Mouse (Mus musculus) CD4-positive helper T cell, adult 2 months (primary cell): ENCODE data around the gene Magix.

Experiments used
- DNase-seq: peaks from one replicate; pipeline ENCODE4 v3.0.0-alpha.2; 2012; ENCODE audit warnings: low read depth, missing footprints, low spot score

Gene Magix

GRCm38 (mm10) chrX:7674284-7675000 is 6.6 kb downstream of the Magix start:
- peak; percentile 30 for DNase-seq

- DNase-seq: peak; percentile 48
These were observed 7.3 kb downstream of the Magix start for GRCm38 (mm10) chrX:7673578-7674281.

DNA sequence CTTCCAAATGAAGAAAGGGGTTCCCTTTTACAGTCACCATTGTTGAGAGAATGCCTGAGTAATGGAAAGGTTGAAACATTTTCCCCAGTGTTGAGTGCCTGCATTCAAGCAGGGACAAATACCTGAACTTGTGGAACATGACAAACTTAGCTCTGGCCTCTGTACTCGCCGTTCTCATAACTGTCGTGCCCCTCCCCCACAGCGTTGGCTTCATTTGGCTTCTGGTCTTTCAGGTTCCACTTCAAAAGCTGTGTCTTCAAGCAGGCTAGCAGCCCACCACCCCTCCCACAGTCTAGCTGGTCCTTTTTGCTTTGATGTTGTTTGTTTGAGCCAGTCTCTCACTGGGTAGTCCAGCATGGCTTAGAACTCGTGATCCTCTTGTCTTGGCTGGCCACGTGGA is 8.3 kb downstream of the Magix start:
- no peak for DNase-seq

DNA sequence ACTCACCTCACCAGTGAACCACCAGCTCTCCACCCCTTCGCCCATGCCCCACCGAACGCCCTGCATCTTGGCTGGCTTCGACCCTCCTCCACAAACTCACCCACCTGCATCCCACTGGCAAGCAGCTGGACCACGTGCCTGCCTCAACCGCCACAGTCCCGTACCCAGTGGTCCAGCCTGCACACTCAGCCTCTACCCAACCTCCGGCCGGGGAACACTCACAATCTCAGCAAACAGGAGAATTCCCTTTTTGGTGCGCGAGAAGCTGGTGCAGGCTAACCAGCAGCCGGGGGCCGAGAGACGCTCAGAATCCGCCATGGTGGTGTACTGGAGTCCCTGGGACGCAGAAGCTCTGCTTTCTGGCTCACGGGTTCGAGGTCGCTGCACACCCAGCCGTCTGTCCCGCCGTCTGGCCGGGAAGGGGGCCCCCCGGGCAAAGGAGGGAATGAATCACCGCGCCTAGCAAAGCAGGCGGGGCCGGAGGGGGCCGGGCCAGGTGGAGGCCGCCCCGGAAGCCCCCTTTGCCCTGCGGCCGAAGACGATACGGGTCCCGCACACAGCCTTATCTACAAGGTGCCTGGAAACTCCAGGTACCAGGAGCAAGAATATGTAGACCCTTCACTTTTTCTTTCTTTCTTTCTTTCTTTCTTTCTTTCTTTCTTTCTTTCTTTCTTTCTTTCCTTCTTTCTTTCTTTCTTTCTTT is 10.0 kb downstream of the Magix start, which contains the start of gene Plp2:
TSS of gene Plp2 (minus strand) at position 470 of the 703 bp plus-strand sequence.
- DNase-seq: peak; percentile 62

- DNase-seq: peak; percentile 66
These were observed 10.6 kb downstream of the Magix start for GRCm38 (mm10) chrX:7670390-7670881.

DNA sequence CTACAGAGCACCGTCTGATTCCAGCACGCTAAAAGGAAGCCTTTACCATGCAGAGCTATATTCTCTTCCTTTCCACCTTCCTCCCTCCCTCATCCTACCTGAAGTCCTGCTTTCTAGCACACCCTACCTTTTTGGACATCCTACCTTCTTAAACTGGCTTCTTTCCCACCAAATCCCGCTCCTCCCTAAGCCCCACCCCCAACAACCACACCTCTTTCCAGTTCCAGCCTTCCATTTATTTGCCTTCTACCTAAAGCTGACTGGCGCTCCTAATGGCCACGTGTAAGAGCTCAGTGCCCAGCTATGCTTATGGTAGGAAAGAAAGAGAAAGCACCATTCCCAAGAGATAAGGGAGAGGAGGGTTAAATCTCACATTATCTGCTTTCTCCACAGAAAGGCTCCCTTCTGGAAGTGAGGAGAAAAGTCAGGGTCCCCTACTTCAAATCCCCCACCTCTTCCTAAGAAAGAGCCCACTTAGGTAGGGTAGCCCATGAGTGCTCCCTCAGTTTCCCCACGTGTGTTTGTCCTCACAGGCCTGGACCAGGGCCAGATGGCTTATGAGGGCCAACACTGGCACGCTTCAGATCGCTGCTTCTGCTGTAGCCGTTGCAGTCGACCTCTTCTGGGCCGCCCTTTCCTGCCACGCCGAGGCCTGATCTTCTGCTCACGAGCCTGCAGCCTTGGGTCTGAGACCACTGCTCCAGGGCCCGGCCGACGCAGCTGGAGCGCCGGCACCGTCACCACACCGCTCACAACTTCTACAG is 15.1 kb downstream of the Magix start:
- no peak for DNase-seq

DNA sequence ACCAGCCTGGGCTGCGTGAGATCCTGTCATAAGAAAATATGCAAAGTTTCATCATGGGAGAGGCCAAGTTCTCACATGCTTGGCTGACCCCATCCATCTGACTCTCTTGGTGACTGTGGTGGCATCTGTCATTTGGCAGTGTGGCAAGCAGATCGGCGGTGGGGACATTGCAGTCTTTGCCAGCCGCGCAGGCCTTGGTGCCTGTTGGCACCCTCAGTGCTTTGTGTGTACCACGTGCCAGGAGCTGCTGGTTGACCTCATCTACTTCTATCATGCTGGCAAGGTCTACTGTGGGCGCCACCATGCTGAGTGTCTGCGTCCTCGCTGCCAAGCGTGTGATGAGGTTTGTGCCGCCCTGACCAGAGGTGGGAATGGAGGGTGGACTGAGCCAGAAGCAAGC is 16.3 kb downstream of the Magix start:
- no peak for DNase-seq

DNA sequence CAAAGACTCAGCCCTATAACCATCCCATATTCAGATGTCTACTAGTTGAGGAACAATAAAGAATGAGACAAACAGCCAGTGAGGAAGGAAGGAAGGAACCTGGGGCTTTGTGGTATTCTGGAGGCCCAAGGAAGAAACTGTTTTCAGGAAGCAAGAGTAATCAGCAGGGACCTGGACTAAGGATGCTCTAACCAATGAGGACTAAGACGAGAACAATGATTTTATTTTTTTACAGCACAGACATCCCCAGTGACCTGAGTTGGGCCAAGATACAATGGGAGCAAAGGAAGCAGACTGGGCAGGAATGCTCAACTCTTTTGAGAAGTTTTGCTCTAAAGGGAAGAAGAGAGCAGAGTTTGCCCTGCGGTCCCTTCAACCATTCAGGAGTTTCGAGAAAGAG is 18.1 kb downstream of the Magix start:
- no peak for DNase-seq

DNA sequence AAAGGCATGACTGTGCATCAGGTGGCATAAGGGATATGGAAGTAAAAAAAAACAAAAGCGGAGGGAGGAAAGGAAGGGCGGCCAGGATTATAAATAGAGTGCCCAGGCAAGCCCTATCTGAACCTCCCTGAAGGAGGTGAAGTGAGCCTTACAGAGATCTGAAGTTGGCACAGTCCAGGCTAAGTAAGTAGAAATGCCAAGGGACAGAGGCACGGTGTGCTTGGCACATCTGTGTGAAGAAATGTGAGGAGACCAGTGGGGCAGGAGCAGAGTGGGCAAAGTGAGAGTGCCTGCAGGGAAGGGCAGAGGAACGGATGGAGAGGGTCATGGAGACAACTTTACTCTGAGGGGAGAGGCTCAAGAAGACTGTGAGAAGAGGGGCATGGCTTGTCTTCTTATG is 20.0 kb downstream of the Magix start:
- no peak for DNase-seq

DNA sequence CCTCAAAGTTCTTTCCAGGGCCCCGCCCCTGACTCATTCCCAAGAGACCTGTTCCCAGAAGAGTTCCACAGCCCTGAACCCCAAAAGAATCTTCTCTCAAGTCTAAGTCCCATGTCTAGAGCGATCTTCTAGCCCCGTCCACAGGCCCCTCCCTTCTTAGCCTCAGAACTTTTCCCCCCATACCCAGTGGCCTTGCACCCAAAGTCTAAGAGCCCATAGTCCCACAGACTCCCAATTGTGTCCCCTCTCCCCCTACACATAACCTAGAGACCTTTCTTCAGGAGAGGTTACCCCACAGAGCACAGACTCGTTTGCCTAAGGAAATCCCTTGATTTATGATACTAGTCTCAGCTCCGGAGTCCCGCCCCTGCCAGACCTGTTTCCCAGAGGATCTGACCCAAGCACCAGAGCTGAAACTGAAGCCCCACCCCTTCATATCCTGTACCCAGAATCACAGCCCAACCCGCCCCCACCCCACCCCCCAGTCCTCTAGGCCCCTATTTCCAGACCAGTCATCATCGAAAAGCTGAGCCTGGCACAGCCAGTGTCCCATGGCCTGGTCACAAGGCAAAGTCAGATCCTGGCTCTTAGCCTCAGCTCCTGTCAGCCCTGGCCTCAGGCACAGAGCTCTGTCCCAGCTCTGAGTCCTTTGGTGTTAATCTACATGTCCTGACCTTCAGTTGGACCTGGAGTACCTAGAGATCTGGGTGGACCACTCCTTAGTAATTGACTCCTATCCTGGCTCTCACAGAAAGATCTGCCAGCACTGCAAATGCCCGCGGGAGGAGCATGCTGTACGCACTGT is 22.1 kb downstream of the Magix start:
- DNase-seq: no peak

DNA sequence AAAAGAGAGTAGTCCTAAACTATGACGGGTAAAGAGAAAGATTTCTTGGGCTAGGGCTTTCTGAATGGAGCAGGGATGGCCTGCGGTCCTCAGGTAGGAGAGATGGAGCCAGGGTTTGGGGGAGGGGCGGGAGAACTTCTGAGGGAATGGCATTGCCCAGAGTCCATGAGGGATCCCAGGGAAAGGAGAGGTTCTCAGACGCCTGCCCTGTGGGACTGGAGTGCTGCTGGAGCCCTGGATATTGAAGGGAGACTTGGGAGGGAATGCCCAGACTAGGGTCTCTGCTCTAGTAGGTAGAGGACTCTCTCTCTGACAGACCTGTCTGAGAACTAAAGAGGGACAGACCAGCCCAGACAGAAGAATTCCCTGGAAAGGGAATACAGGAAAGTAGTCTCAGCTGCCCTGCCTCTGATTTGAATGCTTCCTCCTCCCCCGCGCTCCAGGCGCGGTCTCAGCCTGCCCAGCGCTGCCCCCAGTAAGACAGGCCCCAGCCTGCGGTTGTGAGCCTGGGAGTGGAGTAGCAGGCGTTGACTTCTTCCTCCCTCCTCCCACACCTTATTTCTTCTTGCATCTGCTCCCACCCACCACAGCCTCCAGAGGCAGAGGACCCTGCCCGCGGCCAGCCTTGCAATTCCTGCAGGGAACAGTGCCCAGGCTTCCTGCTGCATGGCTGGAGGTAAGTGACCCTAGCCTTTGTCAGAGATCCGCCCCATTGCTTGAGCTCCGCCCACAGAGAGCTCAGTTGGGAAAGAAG is 22.8 kb downstream of the Magix start:
- no peak for DNase-seq

DNA sequence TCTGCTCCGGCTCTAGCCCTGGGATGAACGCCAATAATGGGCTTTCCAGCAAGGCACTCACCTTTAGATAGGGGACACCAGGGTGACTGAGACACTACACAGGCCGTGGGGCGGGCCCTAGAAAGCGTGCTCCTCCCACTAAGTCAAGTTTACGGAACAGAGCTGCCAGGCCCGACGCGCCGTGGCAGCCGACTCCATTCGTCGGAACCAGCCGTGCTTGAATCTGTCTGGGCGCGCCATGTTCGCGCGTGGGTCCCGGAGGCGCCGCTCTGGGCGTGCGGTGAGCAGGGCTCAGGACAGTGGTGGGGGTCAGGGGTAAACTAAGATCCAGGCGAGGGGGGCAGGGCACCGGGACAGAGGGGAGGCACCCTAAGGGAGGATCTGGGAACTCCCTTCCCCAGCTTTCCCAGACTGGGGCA is 23.8 kb downstream of the Magix start, which contains the start of gene Prickle3:
TSS of gene Prickle3 (plus strand) at position 40 of the 419 bp plus-strand sequence.
- peak; percentile 72 for DNase-seq

GRCm38 (mm10) chrX:7648671-7649304 is 32.3 kb downstream of the Magix start:
- peak; percentile 95 for DNase-seq

DNA sequence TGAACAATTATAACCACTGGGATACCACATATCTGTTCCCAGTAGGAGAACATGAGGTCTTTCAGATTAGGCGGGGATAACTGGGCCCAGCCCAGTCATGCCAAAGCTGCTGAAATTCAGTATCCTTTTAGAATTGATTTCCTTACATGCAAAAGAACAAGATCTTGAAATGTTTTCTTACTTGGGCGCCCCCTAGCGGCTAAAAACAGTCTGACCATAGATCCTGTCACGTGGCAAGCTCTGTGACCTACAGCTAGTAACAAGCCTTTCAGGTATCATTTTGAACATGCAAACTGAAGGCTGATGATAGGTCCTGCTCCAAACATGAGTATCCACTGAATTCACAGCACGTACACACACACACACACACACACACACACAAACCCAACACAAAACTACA is 35.7 kb downstream of the Magix start:
- DNase-seq: peak; percentile 85

- DNase-seq: no peak
These were observed 40.3 kb downstream of the Magix start for GRCm38 (mm10) chrX:7640785-7641184.

- no peak for DNase-seq
These were observed 41.3 kb downstream of the Magix start for GRCm38 (mm10) chrX:7639536-7640325.

GRCm38 (mm10) chrX:7638401-7639091 is 42.5 kb downstream of the Magix start, which contains the start of gene Syp:
Syp (plus strand) TSS chrX:7638471.
- peak; percentile 78 for DNase-seq

- no peak for DNase-seq
These were observed 46.0 kb downstream of the Magix start for GRCm38 (mm10) chrX:7635101-7635500.
